Mouse (Mus musculus) embryonic facial prominence, embryonic 15.5 days (tissue): ENCODE results near the gene Josd1. TPM values are rescaled to one million over a fixed set of nuclear protein-coding genes. Genes with fewer than 3 reads are reported as not detected.

Experiments used
- ATAC-seq: fragments of 200-750 bp; cut with Nextera tagmentation; 2 replicates; pipeline ENCODE4 v1.8.0; 2017; ENCODE audit warnings: low read depth, moderate TSS enrichment; ENCODE audit not compliant: insufficient number of reproducible peaks, low FRiP score, low TSS enrichment
- H3K27ac ChIP-seq: fragments of 300-500 bp; sonication (generic); replicated peaks from 2 replicates; pipeline ENCODE4 v1.5.1; 2015; ENCODE audit warnings: mild to moderate bottlenecking, inconsistent platforms
- H3K27me3 ChIP-seq: fragments of 300-500 bp; sonication (generic); 2 replicates; pipeline ENCODE4 v1.6.1; 2015; ENCODE audit warnings: inconsistent platforms
- H3K36me3 ChIP-seq: fragments of 300-500 bp; sonication (generic); 2 replicates; pipeline ENCODE4 v1.6.1; 2015; ENCODE audit warnings: mild to moderate bottlenecking, inconsistent platforms
- H3K4me1 ChIP-seq: fragments of 300-500 bp; sonication (generic); 2 replicates; pipeline ENCODE4 v1.6.1; 2015; ENCODE audit warnings: inconsistent platforms
- H3K4me2 ChIP-seq: fragments of 300-500 bp; sonication (generic); replicated peaks from 2 replicates; pipeline ENCODE4 v1.6.1; 2015; ENCODE audit warnings: mild to moderate bottlenecking, inconsistent platforms
- H3K4me3 ChIP-seq: fragments of 300-500 bp; sonication (generic); replicated peaks from 2 replicates; pipeline ENCODE4 v1.5.1; 2015; ENCODE audit warnings: mild to moderate bottlenecking, inconsistent platforms
- H3K9ac ChIP-seq: fragments of 300-500 bp; sonication (generic); 2 replicates; pipeline ENCODE4 v1.6.1; 2015; ENCODE audit warnings: inconsistent platforms
- H3K9me3 ChIP-seq: fragments of 300-500 bp; sonication (generic); replicated peaks from 2 replicates; pipeline ENCODE4 v1.6.1; 2016; ENCODE audit warnings: inconsistent platforms
- WGBS: fragments of 180-500 bp; shearing (Covaris S2); methylation state at CpG from one replicate; pipeline ENCODE4 v1.1.7; 2015; 5-methylcytosine and 5-hydroxymethylcytosine counted together
- polyA plus RNA-seq: library from polyadenylated mRNA; unstranded; fragments of >200 nt; fragmentation: Nextera tagmentation; extraction: Ambion mirVana; gene quantifications from 2 replicates; pipeline ENCODE4 v1.2.1, GENCODE M21; 2015

Josd1 gene
- polyA plus RNA-seq, 1 experiment from 2014 or later: 27.0 TPM

DNA sequence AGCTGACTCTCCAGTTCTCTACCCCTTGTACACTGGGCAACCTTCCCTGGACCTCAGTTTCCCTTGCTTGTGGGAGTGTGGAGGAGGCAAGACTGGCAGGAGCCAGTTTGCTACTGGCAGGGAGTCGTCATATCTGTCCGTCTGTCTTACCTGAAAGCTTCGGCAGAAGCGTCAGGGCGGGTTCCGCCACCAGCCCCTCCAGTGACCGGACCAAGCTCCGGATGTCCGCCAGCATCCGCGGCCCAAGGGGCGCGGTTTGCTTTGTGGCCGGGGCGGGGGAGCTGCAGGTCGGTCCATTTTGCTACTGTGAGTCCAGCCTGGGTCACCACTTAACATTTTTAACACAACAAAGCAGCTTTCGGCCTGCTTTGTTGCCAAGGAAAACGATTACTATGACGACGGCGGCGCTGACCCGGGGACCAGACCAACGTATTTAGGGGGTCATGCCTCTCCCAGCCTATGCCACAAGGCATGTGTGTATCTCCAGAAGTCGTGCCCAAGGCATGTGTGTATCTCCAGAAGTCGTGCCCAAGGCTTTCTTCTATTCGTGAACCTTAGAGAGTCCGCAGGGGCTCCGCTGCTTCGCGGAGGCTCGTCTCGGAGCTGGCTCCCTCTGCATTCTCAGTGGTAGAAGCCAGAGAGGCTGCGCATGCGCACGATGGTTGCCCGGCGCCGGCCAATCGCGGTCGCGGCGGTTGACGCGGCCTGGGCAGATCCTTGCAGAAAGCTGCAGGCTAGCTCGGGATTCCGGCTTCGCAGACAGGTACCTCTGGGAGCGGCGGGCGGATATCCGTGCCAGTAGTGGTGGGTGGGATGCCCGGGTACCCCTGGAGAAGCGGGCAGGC lies 29.0 kb downstream of the Josd1 start, which contains the start of the genes Fam227a and Cby1:
Gene Fam227a, minus strand, starts transcription at position 426 of the 845 bp plus-strand sequence.
Gene Cby1, plus strand, starts transcription at position 669 of the 845 bp plus-strand sequence.
- H3K9me3 ChIP-seq: no peaks in the 10 kb centered on the region
- H3K4me1 ChIP-seq: peaks cover 11% of the 10 kb centered on the region
- H3K9ac ChIP-seq: peak within 1 kb of the TSS; percentile 74
- WGBS: under 1% methylated on average over 55 of the region's 55 CpGs
- no peaks in the 10 kb centered on the region for H3K27me3 ChIP-seq
- H3K4me3 ChIP-seq: peak within 1 kb of the TSS; percentile 68
- H3K4me2 ChIP-seq: peak within 1 kb of the TSS; percentile 93
- peak; percentile 82 for ATAC-seq
- H3K27ac ChIP-seq: peak within 1 kb of the TSS; percentile 92
- peaks cover 18% of the 10 kb centered on the region for H3K36me3 ChIP-seq

DNA sequence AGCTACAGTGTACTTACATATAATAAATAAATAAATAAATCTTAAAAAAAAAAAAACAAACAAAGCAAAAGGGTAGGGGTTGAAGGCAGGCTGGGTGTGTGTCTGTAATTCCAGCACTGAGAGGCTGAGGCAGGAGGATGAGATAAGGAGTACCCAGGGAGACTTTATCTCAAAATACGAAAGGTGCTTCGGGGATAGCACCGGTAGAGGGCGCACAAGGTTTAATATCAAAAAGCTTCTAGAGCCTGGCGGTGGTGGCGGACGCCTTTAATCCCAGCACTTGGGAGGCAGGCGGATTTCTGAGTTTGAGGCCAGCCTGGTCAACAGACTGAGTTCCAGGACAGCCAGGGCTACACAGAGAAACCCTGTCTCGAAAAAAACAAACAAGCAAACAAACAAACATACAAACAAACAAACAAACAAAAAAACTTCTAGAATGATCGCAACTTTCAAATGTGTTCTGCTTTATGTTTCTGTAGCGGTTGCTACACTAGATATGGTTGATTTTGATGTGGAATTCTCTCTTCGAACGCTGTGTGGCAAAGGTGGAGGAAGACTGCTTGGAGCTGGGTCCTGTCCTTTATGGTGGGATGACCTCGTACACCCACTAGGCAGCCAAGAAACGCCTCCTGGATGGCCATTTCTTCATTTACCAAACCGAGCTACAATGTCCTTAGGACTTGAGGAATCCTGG lies 29.7 kb downstream of the Josd1 start:
- 0 out of 2 replicates have a peak, but pooled peaks have one; percentile 7 for ATAC-seq
- 3% methylated on average over 16 of the region's 16 CpGs for WGBS
- Histone ChIP-seq H3K4me1 (peaks cover 11% of the 10 kb centered on the region), H3K4me2 (peak overlapping the region; percentile 93), H3K4me3 (peak overlapping the region; percentile 68), H3K27ac (peak overlapping the region; percentile 92), H3K9ac (peak overlapping the region; percentile 74), H3K9me3 (no peaks in the 10 kb centered on the region), H3K27me3 (no peaks in the 10 kb centered on the region), H3K36me3 (peaks cover 12% of the 10 kb centered on the region)

DNA sequence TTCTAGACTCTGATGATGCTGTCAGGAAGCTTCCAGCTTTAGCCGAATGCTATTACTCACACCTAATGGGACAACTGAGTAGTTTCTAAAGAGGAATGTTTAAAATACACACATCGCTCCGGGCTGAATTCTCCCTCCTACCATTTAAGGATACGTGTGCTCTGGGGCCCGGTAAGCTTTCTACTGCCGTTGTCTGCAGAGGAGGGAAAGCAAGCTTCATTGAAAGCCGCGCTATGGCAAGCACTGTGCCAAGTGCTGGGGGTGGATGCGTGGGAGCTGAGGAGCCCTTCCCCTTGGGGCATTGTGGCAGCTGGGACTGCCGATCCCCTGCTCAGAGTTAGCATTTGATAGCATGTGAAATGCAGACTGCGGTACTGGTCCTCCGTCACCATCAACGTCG lies 31.3 kb downstream of the Josd1 start:
- H3K9me3 ChIP-seq: no peaks in the 10 kb centered on the region
- H3K4me1 ChIP-seq: peaks cover 11% of the 10 kb centered on the region
- no peak overlapping the region for H3K9ac ChIP-seq
- no peaks in the 10 kb centered on the region for H3K27me3 ChIP-seq
- no peak for ATAC-seq
- H3K36me3 ChIP-seq: 0 out of 2 replicates have a peak, but pooled peaks cover 3% of the 10 kb centered on the region
- no peak overlapping the region for H3K27ac ChIP-seq
- H3K4me3 ChIP-seq: no peak overlapping the region
- 88% methylated on average over 14 of the region's 14 CpGs for WGBS
- H3K4me2 ChIP-seq: no peak overlapping the region

DNA sequence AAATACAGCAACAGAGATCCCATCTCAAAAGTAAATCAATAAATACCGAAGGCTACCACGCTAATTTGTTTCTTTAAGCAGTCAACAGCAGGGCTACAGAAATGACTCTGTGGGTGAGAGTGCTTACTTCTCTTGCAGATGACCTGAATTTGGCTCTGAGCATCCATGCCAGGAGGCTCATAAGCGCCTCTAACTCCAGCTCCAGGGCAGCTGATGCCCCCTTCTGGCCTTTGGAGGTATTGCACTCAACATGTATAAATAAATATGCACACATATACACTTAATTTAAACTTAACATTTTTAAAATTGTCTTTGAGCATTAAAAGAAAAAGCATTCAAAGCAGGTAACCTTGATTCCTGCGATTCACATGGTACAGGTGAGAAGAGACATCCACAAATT lies 36.2 kb downstream of the Josd1 start:
- Histone ChIP-seq H3K9ac (no peak overlapping the region), H3K4me3 (no peak overlapping the region), H3K27ac (no peak overlapping the region), H3K27me3 (no peaks in the 10 kb centered on the region), H3K4me1 (no peaks in the 10 kb centered on the region), H3K9me3 (no peaks in the 10 kb centered on the region), H3K36me3 (peaks cover 15% of the 10 kb centered on the region; the same call in 1 of the 2 replicates), H3K4me2 (no peak overlapping the region)
- 77% methylated on average over 4 of the region's 4 CpGs for WGBS
- no peak for ATAC-seq

DNA sequence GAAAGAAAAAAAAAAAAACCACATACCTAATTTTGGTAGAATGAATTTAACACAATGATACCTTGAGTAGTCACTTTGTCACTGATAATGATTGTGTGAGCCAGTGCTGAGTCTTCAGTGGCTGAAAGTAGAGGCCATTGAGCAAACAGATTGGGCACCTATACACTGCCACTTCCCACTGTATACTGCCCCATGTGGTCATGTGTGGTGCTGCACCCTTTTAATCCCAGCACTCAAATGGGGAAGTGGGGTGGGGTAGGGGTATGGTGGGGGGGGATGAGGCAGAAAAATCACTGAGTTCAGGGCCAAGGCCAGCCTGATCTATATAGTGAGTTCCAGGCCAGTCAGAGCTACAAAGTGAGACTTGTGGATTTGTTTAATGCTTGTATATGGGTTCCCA lies 37.1 kb downstream of the Josd1 start:
- no peaks in the 10 kb centered on the region for H3K9me3 ChIP-seq
- ATAC-seq: no peak

DNA sequence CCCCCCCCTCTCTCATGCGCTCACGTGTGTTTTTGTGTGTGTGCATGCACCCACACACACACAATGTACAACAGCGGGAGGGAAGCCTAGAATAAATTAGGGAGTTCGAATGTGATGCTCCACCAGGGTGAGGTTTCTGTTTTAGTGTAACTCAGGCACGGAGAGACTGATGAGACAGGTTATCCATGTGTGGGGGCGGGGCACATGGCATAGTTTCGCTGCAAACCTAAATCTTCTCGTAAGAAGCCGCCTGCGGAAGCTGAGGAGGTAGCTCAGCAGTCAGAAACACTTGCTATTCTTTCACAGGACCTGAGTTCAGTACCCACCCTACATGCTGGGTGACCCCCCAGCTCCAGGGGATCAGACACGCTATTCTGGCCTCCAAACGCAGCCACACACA lies 39.6 kb downstream of the Josd1 start:
- Histone ChIP-seq H3K27me3 (no peaks in the 10 kb centered on the region), H3K36me3 (peaks cover 19% of the 10 kb centered on the region; the same call in 1 of the 2 replicates), H3K9ac (no peak overlapping the region), H3K9me3 (no peaks in the 10 kb centered on the region), H3K4me3 (no peak overlapping the region), H3K4me1 (no peaks in the 10 kb centered on the region), H3K4me2 (no peak overlapping the region), H3K27ac (no peak overlapping the region)
- 88% methylated on average over 12 of the region's 12 CpGs for WGBS
- ATAC-seq: no peak

More for the DNA sequence above, 37.1 kb downstream of the Josd1 start:
- Histone ChIP-seq H3K4me1 (no peaks in the 10 kb centered on the region), H3K27me3 (no peaks in the 10 kb centered on the region), H3K4me2 (no peak overlapping the region), H3K36me3 (peaks cover 15% of the 10 kb centered on the region; the same call in 1 of the 2 replicates), H3K4me3 (no peak overlapping the region), H3K27ac (no peak overlapping the region), H3K9ac (no peak overlapping the region)

DNA sequence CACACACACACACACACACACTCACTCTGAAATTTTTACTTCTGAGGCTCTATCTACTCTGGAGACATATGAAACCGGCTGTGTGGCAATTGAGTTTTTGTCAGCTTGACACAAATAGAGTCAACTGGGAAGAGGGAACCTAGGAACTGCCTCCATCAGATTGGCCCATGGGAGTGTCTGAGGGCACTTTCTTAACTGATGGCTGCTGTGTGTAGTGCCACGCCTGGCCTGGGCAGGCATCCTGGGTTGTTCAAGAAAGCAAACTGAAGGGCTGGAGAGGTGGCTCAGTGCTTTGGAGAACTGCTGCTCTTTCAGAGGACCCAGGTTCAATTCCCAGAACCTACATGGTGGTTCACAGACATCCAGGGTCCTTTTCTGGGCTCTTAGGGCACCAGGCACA lies 42.2 kb downstream of the Josd1 start:
- WGBS: 72% methylated on average over 2 of the region's 2 CpGs
- no peak for ATAC-seq
- Histone ChIP-seq H3K27me3 (no peaks in the 10 kb centered on the region), H3K4me1 (no peaks in the 10 kb centered on the region), H3K4me3 (no peak overlapping the region), H3K36me3 (peaks cover 19% of the 10 kb centered on the region; the same call in 1 of the 2 replicates), H3K9me3 (no peaks in the 10 kb centered on the region), H3K27ac (no peak overlapping the region), H3K9ac (no peak overlapping the region), H3K4me2 (no peak overlapping the region)

DNA sequence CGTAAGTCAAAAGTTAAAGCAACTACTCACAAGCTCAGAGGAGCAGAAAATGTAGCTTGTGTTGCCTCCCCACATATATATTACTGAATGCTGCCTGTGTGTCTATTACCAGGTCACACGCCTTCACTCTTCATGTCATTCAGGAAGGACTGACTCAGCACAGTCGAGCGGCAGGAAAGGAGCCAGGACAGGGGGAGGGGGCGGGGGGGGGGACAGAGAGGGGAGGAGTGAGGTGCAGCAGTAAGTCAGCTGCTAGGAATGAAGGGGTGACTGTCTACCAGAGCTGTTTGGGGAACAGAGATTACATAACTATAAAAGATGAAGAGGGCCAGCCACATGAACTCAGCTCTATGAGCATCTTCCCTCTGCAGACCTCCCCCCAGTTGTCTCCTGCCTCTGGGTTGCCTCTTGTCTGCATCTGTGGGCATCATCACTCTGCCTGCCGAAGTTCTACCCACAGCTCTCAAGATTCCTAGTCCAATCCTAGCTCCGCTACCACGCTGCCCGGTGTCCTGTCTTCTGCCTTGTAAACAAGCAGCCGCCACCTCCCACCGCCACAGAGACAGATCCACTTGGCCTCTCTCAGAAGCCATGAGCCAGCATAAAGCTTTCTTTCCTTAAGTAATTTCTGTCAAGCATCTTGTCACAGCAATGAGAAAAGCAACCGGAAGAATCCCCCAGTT lies 46.4 kb downstream of the Josd1 start:
- Histone ChIP-seq H3K9me3 (no peaks in the 10 kb centered on the region), H3K27me3 (no peaks in the 10 kb centered on the region), H3K4me3 (no peak overlapping the region), H3K4me1 (no peaks in the 10 kb centered on the region), H3K36me3 (0 out of 2 replicates have a peak, but pooled peaks cover 18% of the 10 kb centered on the region), H3K9ac (no peak overlapping the region), H3K27ac (no peak overlapping the region), H3K4me2 (no peak overlapping the region)
- ATAC-seq: no peak
- WGBS: 55% methylated on average over 12 of the region's 12 CpGs

DNA sequence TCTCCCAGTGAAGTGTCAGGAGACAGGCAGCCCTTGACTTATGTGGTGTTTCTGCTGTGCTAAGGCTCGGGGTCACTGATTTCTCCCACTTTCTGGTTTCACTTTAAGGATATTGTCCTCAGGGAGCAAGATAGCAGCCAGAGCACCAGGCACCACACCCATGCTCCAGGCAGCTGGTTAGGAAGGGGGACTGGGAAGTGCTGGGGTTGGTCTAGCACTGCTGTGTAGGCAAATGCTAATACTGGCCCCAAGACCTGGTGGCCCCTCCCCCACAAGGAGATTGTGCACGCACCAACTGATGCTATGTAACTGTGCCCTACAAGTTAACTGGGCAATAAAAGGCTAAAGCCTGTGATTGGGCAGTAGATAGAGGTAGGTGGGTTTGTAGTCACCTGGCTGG lies 57.2 kb downstream of the Josd1 start:
- WGBS: 68% methylated on average over 2 of the region's 2 CpGs
- Histone ChIP-seq H3K4me2 (no peak overlapping the region), H3K4me3 (no peak overlapping the region), H3K9ac (no peak overlapping the region), H3K9me3 (no peaks in the 10 kb centered on the region), H3K27me3 (no peaks in the 10 kb centered on the region), H3K4me1 (no peaks in the 10 kb centered on the region), H3K27ac (no peak overlapping the region), H3K36me3 (peaks cover 39% of the 10 kb centered on the region)
- no peak for ATAC-seq
